Mouse (Mus musculus) ES-E14 (cell line): ENCODE data around the gene Yrdc. TPM values are rescaled to one million over a fixed set of nuclear protein-coding genes. Genes with fewer than 3 reads are reported as not detected.

ENCODE experiments used
- DNase-seq: peaks from one replicate; pipeline ENCODE4 v3.0.0-alpha.2; 2013; ENCODE audit warnings: low read depth, low spot score
- H3K27ac ChIP-seq: 2 replicates; pipeline ENCODE4 v1.5.1; 2012; ENCODE audit warnings: low read depth, mild to moderate bottlenecking, low read length, moderate library complexity, mixed read lengths; ENCODE audit not compliant: poor library complexity, insufficient read depth, severe bottlenecking
- H3K36me3 ChIP-seq: 2 replicates; pipeline ENCODE4 v1.6.1; 2012; ENCODE audit warnings: mild to moderate bottlenecking, low read length, moderate library complexity, mixed read lengths; ENCODE audit not compliant: control insufficient read depth, poor library complexity, insufficient read depth, severe bottlenecking
- H3K4me1 ChIP-seq, 2 experiments: fragments of 150-350 bp in 1 of 2; sonication (generic) in 1 of 2; 2 replicates each; pipeline ENCODE4 v1.6.1; 2012; ENCODE audit warnings: low read length in 2 of 2, mild to moderate bottlenecking in 1 of 2, mixed read lengths in 1 of 2; ENCODE audit not compliant: control insufficient read depth in 2 of 2, insufficient read depth in 2 of 2, poor library complexity in 1 of 2
- H3K4me3 ChIP-seq, 2 experiments: fragments of 150-350 bp in 1 of 2; sonication (generic) in 1 of 2; 2 replicates each; pipeline ENCODE4 v1.5.1; 2012; ENCODE audit warnings: low read length in 2 of 2, low read depth in 1 of 2, mild to moderate bottlenecking in 1 of 2, mixed read lengths in 1 of 2; ENCODE audit not compliant: insufficient read depth in 1 of 2, poor library complexity in 1 of 2, severe bottlenecking in 1 of 2
- H3K9ac ChIP-seq: 2 replicates; pipeline ENCODE4 v1.6.1; 2012; ENCODE audit warnings: low read depth, mild to moderate bottlenecking, low read length, mixed read lengths; ENCODE audit not compliant: poor library complexity, insufficient read depth, severe bottlenecking
- H3K9me3 ChIP-seq: fragments of 150-350 bp; sonication (generic); 2 replicates; pipeline ENCODE4 v1.6.1; 2012; ENCODE audit warnings: low read depth, mild to moderate bottlenecking, low read length; ENCODE audit not compliant: control insufficient read depth, insufficient read depth
- CHD2 ChIP-seq: IDR thresholded peaks from 2 replicates; pipeline ENCODE4 v1.6.1; 2014; ENCODE audit warnings: mild to moderate bottlenecking, low read depth, low read length, inconsistent platforms
- HCFC1 ChIP-seq: IDR thresholded peaks from 2 replicates; pipeline ENCODE4 v1.6.1; 2012; ENCODE audit warnings: low read length, inconsistent platforms, borderline replicate concordance; ENCODE audit not compliant: insufficient read depth
- MAFK ChIP-seq: IDR thresholded peaks from 2 replicates; pipeline ENCODE4 v1.6.1; 2014; ENCODE audit warnings: mild to moderate bottlenecking, low read depth, low read length, inconsistent platforms; ENCODE audit not compliant: insufficient read depth
- ZC3H11A ChIP-seq: IDR thresholded peaks from 2 replicates; pipeline ENCODE4 v1.6.1; 2012; ENCODE audit warnings: low read depth, mild to moderate bottlenecking, inconsistent platforms, low read length, borderline replicate concordance
- ZNF384 ChIP-seq: IDR thresholded peaks from 2 replicates; pipeline ENCODE4 v1.6.1; 2012; ENCODE audit warnings: low read depth, low read length, inconsistent platforms
- in situ Hi-C, 2 experiments: fragments of 600-800 bp; cut with MboI; formaldehyde crosslinking; loops; one replicate each; pipeline ENCODE4 v1.15.1; 2025; ENCODE audit warnings: low sequenced_read_pairs in 2 of 2, inconsistent platforms in 1 of 2; ENCODE audit not compliant: unreplicated experiment in 2 of 2
- total RNA-seq: library from RNA; depleted of rRNA; stranded (reverse); fragments of 300-350 nt; gene quantifications from 2 replicates; pipeline ENCODE4 v1.2.3, GENCODE M21; 2012

Yrdc gene
- total RNA-seq, 1 experiment, result 82.7 TPM

- TF ChIP-seq ZNF384, result no peak
- no peak for TF ChIP-seq CHD2
- TF ChIP-seq ZC3H11A, result no peak
- TF ChIP-seq HCFC1, result no peak
- TF ChIP-seq MAFK, result no peak
- no peak overlapping the region for H3K27ac ChIP-seq
- H3K4me1 ChIP-seq, result peaks cover 0 to 3% of the 10 kb centered on the region in 2 experiments; a peak in 2 of 4 replicates
- H3K9ac ChIP-seq, result no peak overlapping the region
- no peaks in the 10 kb centered on the region for H3K9me3 ChIP-seq
- DNase-seq, result no peak
- peaks cover 17% of the 10 kb centered on the region for H3K36me3 ChIP-seq
- in situ Hi-C loops, result no loop called here
- no peak overlapping the region for H3K4me3 ChIP-seq
These were observed 42.0 kb upstream of the Yrdc start for GRCm38 (mm10) chr4:124808511-124808910.

- no peak overlapping the region for H3K27ac ChIP-seq
- no peak overlapping the region for H3K9ac ChIP-seq
- TF ChIP-seq MAFK (no peak), ZC3H11A (no peak), HCFC1 (no peak)
- no peaks in the 10 kb centered on the region for H3K9me3 ChIP-seq
- H3K36me3 ChIP-seq, result peaks cover 17% of the 10 kb centered on the region
- in situ Hi-C loops, result no loop called here
- H3K4me1 ChIP-seq, result peaks cover 0 to 3% of the 10 kb centered on the region in 2 experiments; a peak in 2 of 4 replicates
- H3K4me3 ChIP-seq, result no peak overlapping the region
- no peak for DNase-seq
These were observed 41.2 kb upstream of the Yrdc start for GRCm38 (mm10) chr4:124809136-124809883.

- Histone ChIP-seq H3K9me3 (no peaks in the 10 kb centered on the region), H3K36me3 (peaks cover 11% of the 10 kb centered on the region), H3K27ac (no peak overlapping the region), H3K9ac (no peak overlapping the region), H3K4me1 (peaks cover 0 to 3% of the 10 kb centered on the region in 2 experiments; a peak in 2 of 4 replicates), H3K4me3 (no peak overlapping the region)
- in situ Hi-C loops, result no loop called here
- DNase-seq, result no peak
- no peak for TF ChIP-seq CHD2
- TF ChIP-seq MAFK, result no peak
- no peak for TF ChIP-seq HCFC1
- no peak for TF ChIP-seq ZNF384
- TF ChIP-seq ZC3H11A, result no peak
These were observed 40.4 kb upstream of the Yrdc start for GRCm38 (mm10) chr4:124810056-124810455.

GRCm38 (mm10) chr4:124811347-124811975 lies 39.0 kb upstream of the Yrdc start:
- H3K36me3 ChIP-seq, result peaks cover 11% of the 10 kb centered on the region; the same call in 1 of the 2 replicates
- TF ChIP-seq MAFK (no peak), CHD2 (no peak), ZC3H11A (no peak), ZNF384 (no peak), HCFC1 (no peak)
- DNase-seq, result no peak
- H3K9ac ChIP-seq, result no peak overlapping the region
- H3K4me3 ChIP-seq, result no peak overlapping the region
- no peaks in the 10 kb centered on the region for H3K9me3 ChIP-seq
- in situ Hi-C loops, result no loop called here
- H3K4me1 ChIP-seq, result peaks cover 0 to 3% of the 10 kb centered on the region in 2 experiments; a peak in 2 of 4 replicates
- no peak overlapping the region for H3K27ac ChIP-seq
